Mouse (Mus musculus) cerebellum, adult 2 months (tissue): Measurements from ENCODE around the gene Olfr221.

ENCODE experiments used
- CTCF ChIP-seq: fragments of 200-500 bp; IDR thresholded peaks from 2 replicates; pipeline ENCODE4 v1.5.1; 2011; ENCODE audit warnings: low read depth, mild to moderate bottlenecking, control low read depth, low read length, moderate library complexity, borderline replicate concordance; ENCODE audit not compliant: insufficient read depth
- POLR2A ChIP-seq: fragments of 200-500 bp; IDR thresholded peaks from 2 replicates; pipeline ENCODE4 v1.6.1; 2011; ENCODE audit warnings: low read length, control low read depth, borderline replicate concordance; ENCODE audit not compliant: insufficient read depth

- TF ChIP-seq POLR2A (peak; percentile 24; the same call in 1 of the 2 replicates), CTCF (no peak)
Observed at GRCm38 (mm10) chr14:52015445-52016100, 26.7 kb downstream of the Olfr221 start, which contains the start of gene Tmem253.
